Mouse (Mus musculus): ENCODE measurements at regions not wholly inside any gene's neighbourhood (a gene's known extent, or its start where the extent isn't known, plus 50 kb on each side); places are given as distances from the start of the nearest gene placed in this dataset.
A peak's percentile ranks its signal among the peaks of the same experiment; 100 is the strongest.

GRCm38 (mm10) chr15:36880602-36881001 is 127.0 kb downstream of the Zfp706 start:
- Histone ChIP-seq H3K4me3 (no peak overlapping the region), H3K4me1 (peaks cover 3% of the 10 kb centered on the region; the same call in 1 of the 2 replicates), H3K36me3 (replicated peaks) (no peaks in the 10 kb centered on the region), H3K9ac (no peak overlapping the region), H3K9me3 (no peaks in the 10 kb centered on the region), H3K27me3 (replicated peaks) (no peaks in the 10 kb centered on the region), H3K4me2 (no peak overlapping the region), H3K27ac (no peak overlapping the region)
- WGBS = 97% methylated on average over 3 of the region's 3 CpGs
- no peak for ATAC-seq (replicated peaks)

GRCm38 (mm10) chr15:36879587-36879986 is 128.0 kb downstream of the Zfp706 start:
- no peak overlapping the region for H3K9ac ChIP-seq
- H3K36me3 ChIP-seq (replicated peaks) = no peaks in the 10 kb centered on the region
- H3K4me3 ChIP-seq = no peak overlapping the region
- 90% methylated on average over 7 of the region's 7 CpGs for WGBS
- no peaks in the 10 kb centered on the region for H3K9me3 ChIP-seq
- no peak for ATAC-seq (replicated peaks)
- no peak overlapping the region for H3K4me2 ChIP-seq
- H3K27ac ChIP-seq = no peak overlapping the region
- no peaks in the 10 kb centered on the region for H3K27me3 ChIP-seq (replicated peaks)
- peaks cover 3% of the 10 kb centered on the region; the same call in 1 of the 2 replicates for H3K4me1 ChIP-seq

GRCm38 (mm10) chr15:36878960-36879359 is 128.6 kb downstream of the Zfp706 start:
- WGBS = 23% methylated on average over 5 of the region's 5 CpGs

GRCm38 (mm10) chr15:36878276-36878675 is 129.3 kb downstream of the Zfp706 start:
- Histone ChIP-seq H3K36me3 (replicated peaks) (no peaks in the 10 kb centered on the region), H3K4me2 (no peak overlapping the region), H3K4me1 (peaks cover 15% of the 10 kb centered on the region), H3K27ac (peak overlapping the region; percentile 22; the same call in 1 of the 2 replicates), H3K27me3 (replicated peaks) (no peaks in the 10 kb centered on the region), H3K4me3 (no peak overlapping the region), H3K9me3 (no peaks in the 10 kb centered on the region), H3K9ac (no peak overlapping the region)
- 86% methylated on average over 3 of the region's 3 CpGs for WGBS
- no peak for ATAC-seq (replicated peaks)

More at GRCm38 (mm10) chr15:36878960-36879359, 128.6 kb downstream of the Zfp706 start:
- no peak overlapping the region for H3K9ac ChIP-seq
- no peaks in the 10 kb centered on the region for H3K36me3 ChIP-seq (replicated peaks)
- H3K4me3 ChIP-seq = no peak overlapping the region
- peaks cover 8% of the 10 kb centered on the region for H3K4me1 ChIP-seq
- no peaks in the 10 kb centered on the region for H3K27me3 ChIP-seq (replicated peaks)
- ATAC-seq (replicated peaks) = no peak; the same call in 1 of the 2 replicates
- no peak overlapping the region for H3K27ac ChIP-seq
- no peak overlapping the region for H3K4me2 ChIP-seq
- H3K9me3 ChIP-seq = no peaks in the 10 kb centered on the region

- H3K27ac ChIP-seq = no peak overlapping the region
- no peak for ATAC-seq (replicated peaks)
- H3K4me1 ChIP-seq = peaks cover 20% of the 10 kb centered on the region
- no peaks in the 10 kb centered on the region for H3K36me3 ChIP-seq (replicated peaks)
- H3K27me3 ChIP-seq (replicated peaks) = no peaks in the 10 kb centered on the region
- no peak overlapping the region for H3K9ac ChIP-seq
- WGBS = 75% methylated on average over 7 of the region's 7 CpGs
- no peak overlapping the region for H3K4me3 ChIP-seq
- no peaks in the 10 kb centered on the region for H3K9me3 ChIP-seq
- H3K4me2 ChIP-seq = no peak overlapping the region
Measured at GRCm38 (mm10) chr15:36877501-36877900, 130.1 kb downstream of the Zfp706 start.

GRCm38 (mm10) chr15:36875980-36876778 is 131.4 kb downstream of the Zfp706 start:
- H3K9ac ChIP-seq = no peak overlapping the region
- no peaks in the 10 kb centered on the region for H3K36me3 ChIP-seq (replicated peaks)
- H3K9me3 ChIP-seq = no peaks in the 10 kb centered on the region
- H3K4me3 ChIP-seq = no peak overlapping the region
- H3K4me1 ChIP-seq = peaks cover 20% of the 10 kb centered on the region
- no peaks in the 10 kb centered on the region for H3K27me3 ChIP-seq (replicated peaks)
- no peak overlapping the region for H3K27ac ChIP-seq
- H3K4me2 ChIP-seq = no peak overlapping the region
- 84% methylated on average over 10 of the region's 10 CpGs for whole genome bisulfite sequencing
- no peak for ATAC-seq (replicated peaks)

- H3K4me3 ChIP-seq = no peak overlapping the region
- no peak overlapping the region for H3K4me2 ChIP-seq
- H3K27ac ChIP-seq = peak overlapping the region; percentile 69; the same call in 1 of the 2 replicates
- no peak for ATAC-seq (replicated peaks)
- H3K36me3 ChIP-seq (replicated peaks) = no peaks in the 10 kb centered on the region
- WGBS = 74% methylated on average over 4 of the region's 4 CpGs
- H3K9me3 ChIP-seq = no peaks in the 10 kb centered on the region
- H3K27me3 ChIP-seq (replicated peaks) = no peaks in the 10 kb centered on the region
- peaks cover 20% of the 10 kb centered on the region for H3K4me1 ChIP-seq
- H3K9ac ChIP-seq = no peak overlapping the region
Measured at GRCm38 (mm10) chr15:36874555-36874954, 133.0 kb downstream of the Zfp706 start.

- H3K4me2 ChIP-seq = no peak overlapping the region; the same call in 1 of the 2 replicates
- WGBS = 6% methylated on average over 5 of the region's 5 CpGs
Measured at GRCm38 (mm10) chr15:36873884-36874243, 133.7 kb downstream of the Zfp706 start.

GRCm38 (mm10) chr15:36873058-36873883 is 134.3 kb downstream of the Zfp706 start:
- Histone ChIP-seq H3K4me3 (no peak overlapping the region), H3K9me3 (no peaks in the 10 kb centered on the region), H3K27ac (peak overlapping the region; percentile 69), H3K27me3 (replicated peaks) (no peaks in the 10 kb centered on the region), H3K4me1 (peaks cover 17% of the 10 kb centered on the region), H3K9ac (no peak overlapping the region), H3K36me3 (replicated peaks) (no peaks in the 10 kb centered on the region), H3K4me2 (peak overlapping the region; percentile 25)
- WGBS = 11% methylated on average over 10 of the region's 10 CpGs
- ATAC-seq (replicated peaks) = peak; percentile 81

More at GRCm38 (mm10) chr15:36873884-36874243, 133.7 kb downstream of the Zfp706 start:
- H3K27ac ChIP-seq = peak overlapping the region; percentile 69
- H3K4me1 ChIP-seq = peaks cover 20% of the 10 kb centered on the region
- H3K9me3 ChIP-seq = no peaks in the 10 kb centered on the region
- ATAC-seq (replicated peaks) = peak; percentile 34; the same call in 1 of the 2 replicates
- H3K4me3 ChIP-seq = no peak overlapping the region
- 0 out of 2 replicates have a peak overlapping the region, but pooled peaks have one; percentile 3 for H3K9ac ChIP-seq
- no peaks in the 10 kb centered on the region for H3K36me3 ChIP-seq (replicated peaks)
- H3K27me3 ChIP-seq (replicated peaks) = no peaks in the 10 kb centered on the region

GRCm38 (mm10) chr15:36872566-36872965 is 135.0 kb downstream of the Zfp706 start:
- ATAC-seq (replicated peaks) = no peak
- H3K27me3 ChIP-seq (replicated peaks) = no peaks in the 10 kb centered on the region
- no peak overlapping the region for H3K4me3 ChIP-seq
- H3K4me1 ChIP-seq = peaks cover 17% of the 10 kb centered on the region
- 98% methylated on average over 2 of the region's 2 CpGs for WGBS
- H3K9me3 ChIP-seq = no peaks in the 10 kb centered on the region
- H3K27ac ChIP-seq = no peak overlapping the region
- no peaks in the 10 kb centered on the region for H3K36me3 ChIP-seq (replicated peaks)
- H3K4me2 ChIP-seq = no peak overlapping the region
- H3K9ac ChIP-seq = no peak overlapping the region

- Histone ChIP-seq H3K4me2 (no peak overlapping the region), H3K4me1 (peaks cover 17% of the 10 kb centered on the region), H3K27ac (no peak overlapping the region), H3K27me3 (replicated peaks) (no peaks in the 10 kb centered on the region), H3K4me3 (no peak overlapping the region), H3K36me3 (replicated peaks) (no peaks in the 10 kb centered on the region), H3K9me3 (no peaks in the 10 kb centered on the region), H3K9ac (no peak overlapping the region)
- WGBS = 94% methylated on average over 7 of the region's 7 CpGs
- ATAC-seq (replicated peaks) = no peak
Measured at GRCm38 (mm10) chr15:36870717-36871116, 136.9 kb downstream of the Zfp706 start.

GRCm38 (mm10) chr15:36870094-36870493 is 137.5 kb downstream of the Zfp706 start:
- Histone ChIP-seq H3K36me3 (replicated peaks) (no peaks in the 10 kb centered on the region), H3K4me3 (no peak overlapping the region), H3K9me3 (no peaks in the 10 kb centered on the region), H3K27ac (no peak overlapping the region), H3K4me1 (peaks cover 17% of the 10 kb centered on the region), H3K4me2 (no peak overlapping the region), H3K27me3 (replicated peaks) (no peaks in the 10 kb centered on the region), H3K9ac (no peak overlapping the region)
- WGBS = 93% methylated on average over 9 of the region's 9 CpGs
- no peak for ATAC-seq (replicated peaks)

Data from midbrain, embryonic 15.5 days (tissue).